Mouse (Mus musculus) right cerebral cortex, postnatal 14 days (tissue): Measurements from ENCODE around the gene Lcn5.
A peak's percentile ranks its signal among the peaks of the same experiment; 100 is the strongest.

Source experiments
- DNase-seq: peaks from one replicate; pipeline ENCODE4 v3.0.0; 2022

Gene Lcn5

GRCm38 (mm10) chr2:25657652-25658051 lies at the start of gene Lcn5:
Lcn5 (plus strand) TSS chr2:25657952.
- no peak for DNase-seq

GRCm38 (mm10) chr2:25608671-25609070 lies 49.1 kb upstream of the Lcn5 start:
- DNase-seq = no peak

GRCm38 (mm10) chr2:25616398-25616797 lies 41.4 kb upstream of the Lcn5 start:
- DNase-seq = no peak

GRCm38 (mm10) chr2:25617578-25617977 lies 40.2 kb upstream of the Lcn5 start, which contains the start of gene Ccdc183:
Ccdc183 (minus strand) TSS chr2:25617678.
- DNase-seq = no peak

- no peak for DNase-seq
Observed at GRCm38 (mm10) chr2:25620386-25620785, 37.4 kb upstream of the Lcn5 start.

- DNase-seq = no peak
Observed at GRCm38 (mm10) chr2:25620852-25621228, 36.9 kb upstream of the Lcn5 start.

GRCm38 (mm10) chr2:25621229-25622200 lies 36.2 kb upstream of the Lcn5 start, which contains the start of gene Tmem141:
Tmem141 (minus strand) TSS chr2:25622005.
- DNase-seq = peak; percentile 86

- DNase-seq = no peak
Observed at GRCm38 (mm10) chr2:25625986-25626385, 31.8 kb upstream of the Lcn5 start.

- no peak for DNase-seq
Observed at GRCm38 (mm10) chr2:25627811-25628210, 29.9 kb upstream of the Lcn5 start, which contains the start of gene Fcna. Fcna (minus strand) TSS chr2:25628030.

- DNase-seq = no peak
Observed at GRCm38 (mm10) chr2:25628738-25629137, 29.0 kb upstream of the Lcn5 start.

GRCm38 (mm10) chr2:25633616-25634015 lies 24.1 kb upstream of the Lcn5 start:
- no peak for DNase-seq

- no peak for DNase-seq
Observed at GRCm38 (mm10) chr2:25634046-25634445, 23.7 kb upstream of the Lcn5 start.

- peak; percentile 59 for DNase-seq
Observed at GRCm38 (mm10) chr2:25639890-25640289, 17.9 kb upstream of the Lcn5 start.

- DNase-seq = no peak
Observed at GRCm38 (mm10) chr2:25652902-25653301, 4.8 kb upstream of the Lcn5 start, which contains the start of gene Lcn8. Lcn8 (plus strand) TSS chr2:25653120.

- no peak for DNase-seq
Observed at GRCm38 (mm10) chr2:25654502-25654901, 3.2 kb upstream of the Lcn5 start.

- DNase-seq = no peak
Observed at GRCm38 (mm10) chr2:25656691-25657090, 1.1 kb upstream of the Lcn5 start.

GRCm38 (mm10) chr2:25657246-25657645 lies 506 bp upstream of the Lcn5 start:
- no peak for DNase-seq

GRCm38 (mm10) chr2:25660279-25660678 lies 2.5 kb downstream of the Lcn5 start:
- no peak for DNase-seq

- DNase-seq = no peak
Observed at GRCm38 (mm10) chr2:25661245-25661970, 3.7 kb downstream of the Lcn5 start.

- DNase-seq = peak; percentile 66
Observed at GRCm38 (mm10) chr2:25663511-25663910, 5.8 kb downstream of the Lcn5 start.

- no peak for DNase-seq
Observed at GRCm38 (mm10) chr2:25664125-25664524, 6.4 kb downstream of the Lcn5 start.

- DNase-seq = no peak
Observed at GRCm38 (mm10) chr2:25666516-25666915, 8.8 kb downstream of the Lcn5 start.

- DNase-seq = no peak
Observed at GRCm38 (mm10) chr2:25676486-25676885, 18.7 kb downstream of the Lcn5 start, which contains the start of gene Lcn6. Lcn6 (plus strand) TSS chr2:25676786.
